Mouse (Mus musculus): ENCODE data around the gene Fam107a.

DNA sequence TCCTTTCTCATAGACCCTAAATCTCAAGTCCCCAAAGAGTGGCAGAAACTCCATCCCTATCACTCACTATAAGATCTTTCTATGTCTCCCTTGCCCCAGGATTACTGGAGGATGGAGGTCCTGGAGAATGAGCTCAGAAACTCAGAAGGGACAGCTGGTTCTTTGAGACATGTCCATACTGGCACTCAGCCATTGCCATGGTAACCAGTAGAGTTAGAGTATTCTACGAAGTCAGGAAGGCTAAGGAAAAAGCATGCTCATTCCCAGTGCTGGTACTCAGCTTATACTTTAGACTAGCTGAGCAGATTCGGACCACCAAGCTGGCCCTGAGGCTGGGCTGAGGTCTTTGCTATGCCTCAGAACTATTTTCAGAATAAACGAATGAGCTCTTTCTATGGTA, 16.7 kb upstream of the Fam107a start:
- TF ChIP-seq SIN3A (IDR thresholded peaks at IDR 0.05; ENCODE audit: low read length) (no peak), USF1 (IDR thresholded peaks at IDR 0.05; ENCODE audit: low read depth, low read length) (no peak), SMC3 (IDR thresholded peaks at IDR 0.05; ENCODE audit: low read depth, low read length) (no peak), CHD2 (IDR thresholded peaks at IDR 0.05; ENCODE audit: low read length) (no peak), CTCF (IDR thresholded peaks at IDR 0.05 in 2 of 3, conservative IDR thresholded peaks at IDR 0.05 in 1 of 3; ENCODE audit: control insufficient read depth in 1 of 3, insufficient read depth in 1 of 3, low read depth in 2 of 3, low read length in 3 of 3, poor library complexity in 1 of 3, severe bottlenecking in 1 of 3) (no peak), EP300 (IDR thresholded peaks at IDR 0.05; ENCODE audit: low read depth in 1 of 2, low read length in 2 of 2) (no peak)

All from MEL (cell line).